Mouse (Mus musculus) adrenal gland, adult 8-10 months (tissue): ENCODE results near the gene Mast4. TPM values are rescaled to one million over a fixed set of nuclear protein-coding genes. Genes with fewer than 3 reads are reported as not detected.

Experiments used
- DNase-seq: peaks from one replicate; pipeline ENCODE4 v3.0.0; 2022
- total RNA-seq, 4 experiments: library from RNA; stranded (reverse); gene quantifications; 2 replicates each; pipeline ENCODE4 v1.2.4; 2022

The Mast4 gene
- total RNA-seq, 4 experiments from 2014 or later: 81.3 to 212 (median 118) TPM

- DNase-seq: peak; percentile 44
Measured at GRCm38 (mm10) chr13:102856821-102857538, 477.3 kb downstream of the Mast4 start.

- no peak for DNase-seq
Measured at GRCm38 (mm10) chr13:102852865-102853264, 481.4 kb downstream of the Mast4 start.

GRCm38 (mm10) chr13:102851253-102851652 lies 483.0 kb downstream of the Mast4 start:
- DNase-seq: no peak

DNA sequence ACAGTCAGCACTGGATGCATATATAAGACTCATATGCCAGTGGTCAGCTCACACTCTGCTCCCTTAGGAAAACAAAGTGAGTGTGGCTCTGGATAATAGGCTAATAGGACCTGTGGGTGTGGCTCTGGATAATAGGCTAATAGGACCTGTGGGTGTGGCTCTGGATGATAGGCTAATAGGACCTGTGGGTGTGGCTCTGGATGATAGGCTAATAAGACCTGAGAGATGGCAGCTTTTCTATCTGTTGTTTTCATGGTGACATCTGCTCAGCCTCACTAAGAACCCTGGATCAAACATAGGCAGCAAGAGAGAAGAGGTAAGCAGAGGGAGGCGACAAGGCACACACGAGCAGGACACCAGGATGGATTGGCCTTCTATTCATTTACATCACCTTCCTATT lies 483.7 kb downstream of the Mast4 start:
- no peak for DNase-seq

DNA sequence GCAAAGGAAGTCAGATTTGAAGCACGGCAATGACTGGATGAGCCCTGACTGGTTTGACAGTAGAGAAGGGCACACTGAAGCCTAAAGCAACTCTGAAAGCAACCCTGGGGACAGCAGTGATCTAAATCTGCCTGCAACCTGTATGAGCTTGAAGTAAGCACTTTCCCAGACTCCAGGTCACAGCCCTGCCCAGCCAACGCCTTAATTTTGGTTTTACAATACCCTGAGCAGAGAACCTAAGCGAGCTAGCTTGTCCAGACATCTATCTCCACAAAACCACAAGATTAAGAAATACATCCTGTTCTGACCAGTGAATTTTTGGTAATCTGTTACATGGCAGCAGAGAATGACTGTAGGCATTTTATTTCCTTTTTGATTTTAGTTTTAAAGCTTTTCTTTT lies 485.2 kb downstream of the Mast4 start:
- no peak for DNase-seq

GRCm38 (mm10) chr13:102846473-102846872 lies 487.8 kb downstream of the Mast4 start:
- no peak for DNase-seq

GRCm38 (mm10) chr13:102842715-102843114 lies 491.6 kb downstream of the Mast4 start:
- DNase-seq: no peak

GRCm38 (mm10) chr13:102842237-102842636 lies 492.1 kb downstream of the Mast4 start:
- DNase-seq: no peak

DNA sequence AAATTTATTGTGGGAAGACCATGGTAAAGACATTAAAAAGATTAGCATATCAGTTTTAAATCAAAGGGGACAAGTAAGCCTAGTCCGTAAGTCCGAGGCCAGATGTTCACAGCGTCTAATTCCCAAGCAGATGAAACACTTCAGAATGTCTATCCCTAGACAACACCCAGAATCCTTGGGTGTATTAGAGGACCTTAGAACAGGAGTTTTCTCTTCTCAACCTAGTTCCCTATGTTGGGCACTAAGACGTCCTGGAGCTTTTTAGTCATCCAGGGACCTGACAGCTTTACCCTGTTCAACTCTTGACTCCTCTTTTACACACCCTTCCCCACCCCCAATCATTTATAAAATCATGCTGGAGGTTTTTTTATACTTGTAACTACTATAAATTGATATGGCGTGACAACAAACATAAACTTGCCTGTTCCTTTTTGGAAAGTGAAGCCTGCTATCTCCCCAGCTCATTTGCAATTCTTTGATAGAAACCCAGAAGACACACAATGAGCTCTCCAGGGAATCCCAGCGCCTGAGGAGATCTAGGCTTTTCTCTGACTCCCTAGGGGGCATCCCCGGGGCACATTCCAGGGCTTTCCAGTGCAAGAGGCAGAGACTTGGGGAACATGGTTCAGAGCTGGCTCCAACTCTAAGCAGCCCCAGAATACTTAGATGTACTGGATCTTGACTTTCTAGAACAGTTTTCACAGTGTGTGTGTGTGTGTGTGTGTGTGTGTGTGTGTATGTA lies 494.4 kb downstream of the Mast4 start:
- no peak for DNase-seq

DNA sequence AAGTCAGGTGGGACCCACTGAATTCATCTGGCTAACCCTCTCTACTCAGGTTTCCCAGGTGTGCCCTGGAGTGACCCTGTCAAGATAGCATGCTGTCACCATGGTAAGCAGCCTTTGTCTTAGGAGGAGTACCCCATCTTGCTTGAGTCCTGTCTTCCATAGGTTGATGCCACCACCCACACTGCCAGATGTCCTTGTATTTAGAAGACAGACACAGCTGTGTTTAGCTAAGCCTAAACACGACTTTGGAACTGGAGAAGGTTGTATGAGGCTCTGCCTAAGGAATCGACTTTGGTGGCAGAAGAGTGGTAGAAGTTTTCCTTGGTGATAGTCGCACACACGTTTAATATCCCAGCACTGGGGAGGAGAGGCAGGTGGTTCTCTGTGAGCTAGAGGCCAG lies 496.9 kb downstream of the Mast4 start:
- no peak for DNase-seq

- no peak for DNase-seq
Measured at GRCm38 (mm10) chr13:102835336-102835735, 499.0 kb downstream of the Mast4 start.

GRCm38 (mm10) chr13:102818287-102818686 lies 516.0 kb downstream of the Mast4 start:
- no peak for DNase-seq

GRCm38 (mm10) chr13:102816689-102817088 lies 517.6 kb downstream of the Mast4 start:
- DNase-seq: no peak

DNA sequence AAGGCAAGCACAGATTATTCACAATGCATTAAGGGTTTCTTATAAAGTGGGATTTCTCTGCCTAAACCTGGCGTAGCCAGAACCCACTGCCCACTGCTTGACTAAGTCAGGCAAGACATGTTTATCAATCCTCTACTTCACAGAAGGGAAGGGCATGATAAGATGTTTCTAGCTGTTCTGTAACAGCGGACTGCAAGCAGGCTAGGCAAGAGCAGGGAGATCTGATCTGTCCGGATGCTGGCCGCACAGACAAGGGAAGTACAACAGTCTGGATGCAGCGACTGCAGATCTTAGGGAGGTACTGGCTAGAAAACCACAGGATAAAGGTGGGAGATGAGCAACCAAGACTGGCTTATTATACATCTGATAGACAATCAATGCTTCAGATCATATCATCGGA lies 519.1 kb downstream of the Mast4 start:
- no peak for DNase-seq

GRCm38 (mm10) chr13:102811129-102811832 lies 523.0 kb downstream of the Mast4 start:
- DNase-seq: no peak

DNA sequence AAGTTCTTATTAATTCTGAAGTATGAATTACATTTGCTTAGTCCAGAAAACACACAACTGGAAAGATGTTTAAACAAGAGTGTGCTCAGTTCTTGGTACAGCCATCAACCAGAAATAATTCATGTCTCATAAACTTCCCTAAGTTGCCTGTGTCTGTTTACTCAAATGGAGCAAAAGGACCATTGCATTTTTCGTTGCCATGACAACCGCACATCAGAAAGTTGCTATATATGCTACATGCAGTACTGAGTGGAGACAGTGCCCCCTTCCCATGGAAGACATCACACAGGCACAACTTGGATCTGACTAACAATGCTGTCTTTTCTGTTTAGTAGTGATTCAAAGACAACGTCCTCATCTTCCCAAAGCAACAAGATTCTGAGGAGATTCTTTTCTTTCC lies 527.6 kb downstream of the Mast4 start:
- no peak for DNase-seq

DNA sequence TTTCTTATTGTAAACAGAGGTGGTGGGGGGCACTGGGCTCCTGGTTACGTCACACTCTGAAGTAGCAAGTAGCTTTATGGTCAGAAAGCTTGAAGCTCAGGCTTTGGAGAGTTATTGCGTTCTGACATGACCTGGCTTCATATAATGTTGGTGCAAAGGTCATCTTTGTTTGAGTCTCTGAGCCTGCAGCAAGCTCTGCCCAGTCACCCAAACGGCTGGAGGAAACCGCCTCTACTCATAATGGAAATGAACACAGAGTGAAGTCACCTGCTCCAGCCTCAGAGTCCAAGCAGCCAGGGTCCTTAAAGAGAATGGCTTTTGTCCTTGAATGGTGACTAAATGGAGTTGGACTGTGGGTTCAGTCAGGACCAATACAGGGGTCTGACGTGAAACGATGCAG lies 529.1 kb downstream of the Mast4 start:
- no peak for DNase-seq

GRCm38 (mm10) chr13:102803206-102803605 lies 531.1 kb downstream of the Mast4 start:
- no peak for DNase-seq

DNA sequence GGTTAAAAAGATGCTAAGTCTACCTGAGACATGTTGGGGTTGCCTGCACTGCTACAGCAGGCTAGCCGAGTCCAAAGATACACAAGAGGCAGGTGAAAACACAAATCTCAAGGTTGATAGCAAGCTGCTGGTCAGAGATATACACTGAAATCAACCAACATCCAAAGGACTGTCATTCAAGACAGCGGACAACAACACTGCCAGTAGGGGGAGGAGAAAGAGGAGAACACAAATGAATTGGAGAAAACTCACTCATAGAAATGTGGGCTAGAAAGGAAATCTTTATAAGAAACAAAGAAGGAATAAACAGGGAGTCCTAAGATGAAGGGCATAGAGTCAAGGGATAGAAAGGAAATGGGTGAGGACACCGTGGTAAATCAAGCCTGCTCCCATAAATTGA lies 542.1 kb downstream of the Mast4 start:
- no peak for DNase-seq

DNA sequence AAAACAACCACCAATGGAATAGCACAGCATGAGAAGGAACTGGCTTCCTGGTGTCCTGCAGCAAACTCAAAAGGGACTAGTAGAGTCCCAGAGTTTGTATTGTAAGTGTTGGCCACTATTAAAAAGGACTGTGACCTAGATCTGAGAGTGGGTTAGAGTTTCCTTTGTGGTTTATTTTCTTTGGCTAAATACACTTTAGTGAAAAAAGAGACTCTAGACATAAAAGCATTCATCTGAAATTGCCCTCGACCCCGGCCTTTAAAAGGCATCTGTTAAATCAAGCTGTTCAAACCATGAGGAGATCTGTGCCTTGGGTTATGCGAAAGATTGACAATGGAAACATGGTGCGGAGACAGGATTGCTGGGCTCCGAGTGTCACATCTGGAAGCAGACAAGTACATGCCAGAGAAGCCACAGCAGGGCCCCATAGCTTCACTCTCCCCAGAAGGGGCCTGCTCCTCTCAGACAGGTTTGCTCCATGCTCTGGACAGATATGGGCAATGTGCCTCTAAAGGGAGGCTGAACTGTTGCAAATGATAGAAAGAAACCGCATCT lies 543.6 kb downstream of the Mast4 start:
- peak; percentile 18 for DNase-seq

DNA sequence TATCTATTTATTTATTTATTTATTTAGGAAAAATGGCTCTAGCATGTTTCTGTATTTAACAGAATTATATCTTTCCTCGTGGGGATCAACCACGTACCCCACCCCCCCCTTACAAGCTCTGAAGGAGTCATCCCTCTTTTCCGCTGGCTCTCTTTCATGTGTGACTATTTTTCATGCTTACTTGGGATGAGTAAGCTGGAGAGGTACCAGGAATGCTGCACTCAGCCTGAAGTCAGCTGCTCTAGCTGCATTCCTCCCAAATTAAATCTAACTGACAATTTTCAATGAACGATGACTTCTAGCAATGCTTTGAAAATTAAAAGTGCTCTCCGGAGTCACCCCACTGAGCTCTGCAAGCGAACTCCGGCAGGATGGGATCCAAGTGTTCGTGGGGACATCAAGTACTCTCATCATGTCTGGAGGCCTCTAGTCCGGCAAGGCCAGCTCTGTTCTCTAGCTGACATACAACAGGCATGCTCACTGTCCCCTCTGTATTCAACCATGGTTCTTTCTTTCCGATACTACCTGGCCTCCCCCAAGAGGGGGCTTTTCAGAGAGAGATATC lies 547.5 kb downstream of the Mast4 start:
- no peak for DNase-seq

DNA sequence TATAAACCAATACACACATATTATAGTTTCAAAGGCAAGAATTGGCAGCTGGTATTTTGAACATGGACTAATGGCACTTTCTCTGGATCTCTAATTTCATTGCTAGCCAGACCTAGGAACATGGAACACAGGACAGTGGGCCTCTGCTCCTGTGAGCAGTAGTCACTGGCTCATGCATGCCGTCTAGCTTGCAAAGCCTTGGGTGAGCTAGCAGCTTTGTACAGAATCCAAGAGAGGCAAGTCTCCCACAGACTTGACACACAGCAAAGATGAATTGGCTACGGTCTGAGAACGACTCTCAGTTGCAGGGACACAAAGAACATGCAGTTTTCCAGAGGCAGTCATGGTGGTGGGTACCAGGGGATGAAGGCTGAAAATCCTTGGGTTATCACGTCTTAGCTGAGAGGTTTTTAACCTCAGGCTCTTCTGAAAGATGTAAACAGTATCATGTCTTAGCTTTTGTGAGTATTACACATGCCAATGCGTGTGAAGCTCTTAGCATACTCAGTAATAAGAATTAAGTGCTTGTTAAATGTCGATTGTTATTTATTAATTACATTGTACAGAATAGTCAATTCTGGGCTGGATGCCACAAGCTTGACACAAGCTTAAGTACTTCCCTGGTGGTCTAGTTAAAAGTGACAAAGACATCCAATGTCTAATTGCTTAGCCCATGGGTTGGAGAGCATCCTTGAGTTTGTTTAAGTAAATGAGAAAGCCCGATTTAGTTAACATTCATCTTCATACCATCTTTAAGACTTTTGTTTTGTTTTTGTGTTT lies 550.6 kb downstream of the Mast4 start:
- no peak for DNase-seq
